Mouse (Mus musculus): ENCODE measurements around the gene Gm40193.

DNA sequence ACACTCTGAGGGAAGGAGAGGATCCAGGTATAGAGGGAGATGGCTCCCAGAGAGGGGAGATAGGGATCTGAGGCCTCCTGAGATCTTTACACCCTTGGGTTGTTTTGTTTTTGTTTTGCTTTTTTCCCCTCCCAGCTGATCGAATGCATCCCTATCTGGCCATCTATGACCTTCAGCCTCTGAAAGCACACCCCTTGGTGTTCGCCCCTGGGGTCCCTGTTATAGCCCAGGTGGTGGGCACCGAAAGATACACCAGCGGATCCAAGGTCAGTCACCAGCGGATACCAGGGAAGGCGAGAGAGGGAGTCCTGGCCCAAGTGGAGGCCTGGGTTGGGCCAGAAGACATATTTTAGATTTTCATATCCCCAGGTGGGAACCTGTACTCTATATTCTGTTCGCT, 8.2 kb upstream of the Gm40193 start:
- TF ChIP-seq CTCF (IDR thresholded peaks at IDR 0.05; ENCODE audit: low read depth) (no peak), EP300 (IDR thresholded peaks at IDR 0.05; ENCODE audit: low read depth) (no peak)

All from liver, embryonic 14.5 days (tissue).